Mouse (Mus musculus) R1 (cell line): Measurements from ENCODE around the gene Hist2h3b.
"Not testable (repeated sequence)": the region's sequence is repeated elsewhere in the genome, so short reads cannot be mapped to it uniquely, and the experiment has no call there.

ENCODE experiments used
- DNase-seq: peaks from one replicate; pipeline ENCODE4 v3.0.0-alpha.2; 2018; ENCODE audit warnings: low read depth, low spot score

The Hist2h3b gene

GRCm38 (mm10) chr3:96238954-96239793, 29.3 kb upstream of the Hist2h3b start, which contains the start of gene Hist2h3c2:
Gene Hist2h3c2, minus strand, starts transcription at chr3:96239127.
- not testable (repeated sequence) for DNase-seq

- DNase-seq = peak; percentile 50
These were observed 28.3 kb upstream of the Hist2h3b start, which contains the start of gene Hist2h2aa2 for GRCm38 (mm10) chr3:96239949-96240798. Gene Hist2h2aa2, minus strand, starts transcription at chr3:96240276.

DNA sequence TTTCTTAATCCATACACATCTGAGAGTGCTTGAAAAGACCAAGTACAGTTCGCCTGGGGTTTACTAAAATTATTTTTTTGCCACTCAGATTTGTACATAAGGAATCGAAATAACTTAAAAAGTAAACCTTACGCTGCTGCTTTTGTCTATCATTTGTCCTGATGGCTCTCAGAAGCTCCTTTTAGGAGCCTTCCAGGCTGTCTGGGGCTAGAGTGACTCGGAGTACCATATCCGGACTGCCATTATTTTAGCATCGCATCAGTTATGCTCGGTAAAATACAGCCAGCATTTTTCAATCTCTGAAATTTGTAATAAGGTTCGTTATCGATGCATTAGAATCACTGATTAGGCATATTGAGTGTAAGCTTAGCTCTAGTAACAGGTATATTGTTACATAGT, 27.7 kb upstream of the Hist2h3b start:
- DNase-seq = no peak

DNA sequence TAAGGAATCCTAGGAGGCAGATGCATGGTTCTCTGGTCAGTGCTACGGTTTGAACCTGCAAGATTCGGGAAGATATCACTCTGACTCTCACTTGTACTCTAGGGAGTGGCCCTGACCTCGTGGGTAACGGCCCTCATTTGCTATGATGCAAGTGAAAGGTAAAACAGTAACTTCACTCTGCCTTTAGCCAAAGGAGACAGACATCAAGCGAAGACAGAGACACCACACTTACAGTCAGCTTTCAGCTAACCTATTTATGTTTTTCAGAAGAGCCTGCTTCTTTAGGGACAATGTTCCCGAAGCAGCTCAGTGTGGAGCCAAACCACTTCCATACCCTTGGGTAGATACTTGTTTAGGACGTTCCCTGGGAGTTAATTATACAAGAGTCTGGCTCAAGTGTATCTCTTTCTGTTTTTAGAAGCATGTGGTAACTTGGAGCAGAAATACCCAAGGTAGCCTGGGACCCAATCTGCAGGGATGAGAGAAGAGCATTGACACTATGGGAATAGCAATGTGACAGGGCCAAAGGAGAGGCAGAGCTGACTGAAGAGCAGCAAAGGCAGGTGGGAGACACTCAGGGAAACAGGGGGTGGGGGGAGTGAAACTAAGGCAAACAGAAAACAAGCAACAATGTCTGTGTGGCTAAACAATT, 24.4 kb upstream of the Hist2h3b start:
- DNase-seq = no peak

- peak; percentile 73 for DNase-seq
These were observed 23.2 kb upstream of the Hist2h3b start, which contains the start of gene Hist2h2aa1 for GRCm38 (mm10) chr3:96245003-96245886. Gene Hist2h2aa1, plus strand, starts transcription at chr3:96245497.

- DNase-seq = not testable (repeated sequence)
These were observed 22.4 kb upstream of the Hist2h3b start for GRCm38 (mm10) chr3:96246018-96246417.

DNA sequence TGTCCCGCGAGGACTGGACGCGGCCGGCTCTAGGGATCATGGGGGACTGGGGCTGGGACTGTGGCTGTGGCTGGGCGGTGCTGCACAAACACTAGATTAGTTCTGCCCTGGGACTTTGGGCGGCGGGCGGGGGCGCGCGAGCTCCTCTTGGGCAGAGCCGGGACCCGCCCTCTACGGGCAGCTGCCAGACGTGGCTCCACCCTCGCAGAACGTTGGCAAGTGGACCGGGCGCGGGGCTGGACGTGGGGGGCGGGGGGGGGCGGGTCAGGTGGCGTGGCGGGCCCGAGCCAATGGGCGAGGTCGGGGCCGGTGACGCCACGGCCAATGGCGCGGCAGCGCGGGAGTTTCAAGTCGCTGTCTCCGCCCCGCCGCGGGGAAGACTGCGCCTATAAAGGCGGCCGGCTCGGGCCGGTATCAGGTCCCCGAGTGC, 22.0 kb upstream of the Hist2h3b start, which contains the start of gene Hist2h3c1:
TSS of gene Hist2h3c1 (plus strand) at position 259 of the 430 bp plus-strand sequence.
- DNase-seq = not testable (repeated sequence)

GRCm38 (mm10) chr3:96247356-96248140, 20.9 kb upstream of the Hist2h3b start:
- peak; percentile 62 for DNase-seq

GRCm38 (mm10) chr3:96248141-96249033, 20.1 kb upstream of the Hist2h3b start:
- no peak for DNase-seq

DNA sequence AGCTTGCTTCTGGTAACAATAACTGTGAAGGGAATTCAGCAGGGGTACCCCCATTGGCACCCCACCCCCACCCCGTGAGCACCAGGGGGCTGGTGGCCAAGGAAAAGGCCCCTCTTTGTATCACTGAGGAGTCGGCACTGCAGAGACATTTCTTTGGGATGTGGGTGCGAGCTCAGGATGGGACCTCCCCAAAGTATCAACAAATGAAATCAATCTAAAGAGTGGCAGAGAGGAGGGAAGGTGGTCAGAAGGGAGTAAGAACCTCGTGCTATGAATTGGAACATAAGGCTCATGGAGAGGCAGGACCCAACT, 19.5 kb upstream of the Hist2h3b start:
- no peak for DNase-seq

DNA sequence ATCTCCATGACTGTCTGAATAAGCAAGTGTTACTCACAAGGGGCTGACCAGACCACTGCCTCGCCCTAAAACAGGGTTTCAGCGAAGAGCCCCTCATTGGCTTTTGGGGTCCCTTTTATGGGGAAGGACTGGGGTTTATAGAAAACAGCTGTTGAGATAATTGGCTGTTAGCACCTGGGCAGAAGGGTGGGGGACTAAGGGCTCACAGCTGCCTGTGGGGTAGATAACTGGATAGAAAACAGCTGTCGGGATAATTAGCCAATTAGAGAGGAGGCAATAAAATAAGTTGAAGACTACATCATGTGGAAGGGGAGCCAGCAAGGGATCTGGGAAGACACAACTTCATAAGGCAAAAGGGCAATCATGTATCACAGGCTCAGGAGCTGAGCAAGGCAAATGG, 17.6 kb upstream of the Hist2h3b start:
- DNase-seq = no peak

GRCm38 (mm10) chr3:96251787-96252186, 16.7 kb upstream of the Hist2h3b start:
- DNase-seq = no peak

DNA sequence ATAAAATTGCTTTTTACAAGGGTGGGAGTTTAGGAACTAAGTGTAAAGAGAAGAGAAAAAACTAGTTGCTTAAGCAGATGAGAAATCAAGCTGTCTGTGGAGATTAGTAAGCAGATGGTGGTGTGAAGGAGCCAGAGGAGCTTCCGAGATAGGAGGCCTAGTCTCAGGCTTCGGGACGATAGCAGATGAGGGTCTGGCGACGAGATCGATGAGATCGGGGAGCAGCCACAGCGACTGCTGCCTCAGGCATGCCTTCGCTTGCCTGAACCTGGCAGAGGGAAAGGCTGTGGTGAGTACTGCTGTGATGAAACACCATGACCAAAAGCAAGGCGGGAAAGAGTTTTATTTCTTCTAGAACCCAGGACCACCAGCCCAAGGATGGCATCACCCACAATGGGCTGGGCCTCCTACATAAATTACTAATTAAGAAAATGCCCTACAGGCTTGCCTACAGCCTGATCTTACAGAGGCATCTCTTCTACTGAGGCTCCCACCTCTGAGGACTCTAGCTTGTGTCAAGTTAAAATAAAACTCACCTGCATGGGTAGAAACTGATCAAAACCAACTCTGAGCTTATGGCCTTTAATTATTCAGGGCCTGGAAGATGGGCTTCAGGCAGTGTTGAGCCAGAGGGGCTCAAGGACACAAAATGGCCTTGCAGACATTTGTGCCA, 13.6 kb upstream of the Hist2h3b start:
- DNase-seq = peak; percentile 79

- no peak for DNase-seq
These were observed 12.4 kb upstream of the Hist2h3b start for GRCm38 (mm10) chr3:96255926-96256593.

GRCm38 (mm10) chr3:96257190-96257589, 11.3 kb upstream of the Hist2h3b start:
- no peak for DNase-seq

- no peak for DNase-seq
These were observed 8.2 kb upstream of the Hist2h3b start for GRCm38 (mm10) chr3:96260220-96260619.

DNA sequence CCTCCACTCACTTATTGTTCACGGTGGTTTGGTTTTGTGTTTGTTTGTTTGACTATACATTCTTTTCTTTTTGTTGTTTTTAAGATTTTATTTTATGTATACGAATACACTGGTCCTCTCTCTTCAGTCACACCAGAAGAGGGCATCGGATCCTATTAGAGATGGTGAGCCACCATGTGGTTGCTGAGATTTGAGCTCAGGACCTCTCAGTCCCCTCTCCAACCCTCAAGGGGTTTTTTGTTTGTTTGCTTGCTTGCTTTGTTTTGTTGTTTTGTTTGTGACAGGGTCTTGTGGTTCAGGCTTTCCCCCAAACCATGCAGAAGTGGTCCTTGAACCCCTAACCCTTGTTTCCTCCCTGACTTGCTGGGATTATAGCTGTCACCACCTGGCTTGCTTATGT, 6.8 kb upstream of the Hist2h3b start:
- no peak for DNase-seq
